Mouse (Mus musculus): ENCODE measurements around the gene Slc25a28. TPM values are rescaled to one million over a fixed set of nuclear protein-coding genes. Genes with fewer than 3 reads are reported as not detected.

The Slc25a28 gene
- polyA plus RNA-seq, 1 experiment from 2014 or later, result 9.6 TPM

- WGBS, result 33% methylated on average over 11 of the region's 11 CpGs
- ATAC-seq (ENCODE audit: low FRiP score, low TSS enrichment), result peak; percentile 53; the same call in 1 of the 2 replicates
These were observed 18.8 kb downstream of the Slc25a28 start for GRCm38 (mm10) chr19:43655735-43656492.

GRCm38 (mm10) chr19:43651241-43651785 is 23.4 kb downstream of the Slc25a28 start:
- 21% methylated on average over 8 of the region's 8 CpGs for WGBS
- ATAC-seq (ENCODE audit: low FRiP score, low TSS enrichment), result no peak
- no peak overlapping the region for H3K4me3 ChIP-seq (ENCODE audit: low read depth, low read length)
- H3K36me3 ChIP-seq (ENCODE audit: control insufficient read depth, insufficient read depth, low read length), result no peaks in the 10 kb centered on the region
- H3K4me1 ChIP-seq (replicated peaks; ENCODE audit: control insufficient read depth, insufficient read depth), result no peaks in the 10 kb centered on the region; the same call in 1 of the 2 replicates
- no peak for TF ChIP-seq CTCF (IDR thresholded peaks at IDR 0.05; ENCODE audit: low read depth)
- TF ChIP-seq EP300 (optimal IDR thresholded peaks at IDR 0.05), result no peak
- no peak overlapping the region for H3K9ac ChIP-seq (ENCODE audit: low read length)
- no peak overlapping the region for H3K4me2 ChIP-seq (replicated peaks; ENCODE audit: low read depth)
- DNase-seq (ENCODE audit: low spot score), result no peak
- H3K9me3 ChIP-seq (ENCODE audit: control insufficient read depth, low read length), result no peaks in the 10 kb centered on the region
- no peaks in the 10 kb centered on the region for H3K27me3 ChIP-seq (ENCODE audit: control insufficient read depth, insufficient read depth, low read length)
- H3K27ac ChIP-seq (replicated peaks), result peak overlapping the region; percentile 70

More at GRCm38 (mm10) chr19:43655735-43656492, 18.8 kb downstream of the Slc25a28 start:
- Histone ChIP-seq H3K4me1 (replicated peaks; ENCODE audit: control insufficient read depth, insufficient read depth) (no peaks in the 10 kb centered on the region), H3K9me3 (ENCODE audit: control insufficient read depth, low read length) (no peaks in the 10 kb centered on the region), H3K36me3 (ENCODE audit: control insufficient read depth, insufficient read depth, low read length) (no peaks in the 10 kb centered on the region), H3K9ac (ENCODE audit: low read length) (no peak overlapping the region), H3K4me3 (ENCODE audit: low read depth, low read length) (no peak overlapping the region), H3K27ac (replicated peaks) (no peak overlapping the region), H3K4me2 (replicated peaks; ENCODE audit: low read depth) (no peak overlapping the region), H3K27me3 (ENCODE audit: control insufficient read depth, insufficient read depth, low read length) (no peaks in the 10 kb centered on the region)
- DNase-seq (ENCODE audit: low spot score), result peak; percentile 78
- TF ChIP-seq CTCF (IDR thresholded peaks at IDR 0.05; ENCODE audit: low read depth), result peak; percentile 95
- no peak for TF ChIP-seq EP300 (optimal IDR thresholded peaks at IDR 0.05)

- Histone ChIP-seq H3K27ac (replicated peaks) (no peak overlapping the region), H3K9me3 (ENCODE audit: control insufficient read depth, low read length) (no peaks in the 10 kb centered on the region), H3K36me3 (ENCODE audit: control insufficient read depth, insufficient read depth, low read length) (no peaks in the 10 kb centered on the region), H3K4me3 (ENCODE audit: low read depth, low read length) (no peak overlapping the region), H3K9ac (ENCODE audit: low read length) (no peak overlapping the region), H3K27me3 (ENCODE audit: control insufficient read depth, insufficient read depth, low read length) (no peaks in the 10 kb centered on the region), H3K4me2 (replicated peaks; ENCODE audit: low read depth) (no peak overlapping the region), H3K4me1 (replicated peaks; ENCODE audit: control insufficient read depth, insufficient read depth) (no peaks in the 10 kb centered on the region; the same call in 1 of the 2 replicates)
- ATAC-seq (ENCODE audit: low FRiP score, low TSS enrichment) (no peak), DNase-seq (ENCODE audit: low spot score) (no peak)
- 82% methylated on average over 4 of the region's 4 CpGs for WGBS
- TF ChIP-seq CTCF (IDR thresholded peaks at IDR 0.05; ENCODE audit: low read depth) (no peak), EP300 (optimal IDR thresholded peaks at IDR 0.05) (no peak)
These were observed 26.3 kb downstream of the Slc25a28 start for GRCm38 (mm10) chr19:43648343-43648742.

- WGBS, result 60% methylated on average over 9 of the region's 9 CpGs
These were observed 27.4 kb downstream of the Slc25a28 start for GRCm38 (mm10) chr19:43647261-43647660.

GRCm38 (mm10) chr19:43646852-43647251 is 27.8 kb downstream of the Slc25a28 start:
- H3K27ac ChIP-seq (replicated peaks), result no peak overlapping the region
- H3K4me2 ChIP-seq (replicated peaks; ENCODE audit: low read depth), result no peak overlapping the region
- no peaks in the 10 kb centered on the region for H3K36me3 ChIP-seq (ENCODE audit: control insufficient read depth, insufficient read depth, low read length)
- no peak overlapping the region for H3K4me3 ChIP-seq (ENCODE audit: low read depth, low read length)
- TF ChIP-seq CTCF (IDR thresholded peaks at IDR 0.05; ENCODE audit: low read depth) (no peak), EP300 (optimal IDR thresholded peaks at IDR 0.05) (no peak)
- DNase-seq (ENCODE audit: low spot score) (no peak), ATAC-seq (ENCODE audit: low FRiP score, low TSS enrichment) (peak; percentile 57; the same call in 1 of the 2 replicates)
- WGBS, result 28% methylated on average over 7 of the region's 7 CpGs
- H3K9me3 ChIP-seq (ENCODE audit: control insufficient read depth, low read length), result no peaks in the 10 kb centered on the region
- H3K9ac ChIP-seq (ENCODE audit: low read length), result no peak overlapping the region
- no peaks in the 10 kb centered on the region; the same call in 1 of the 2 replicates for H3K4me1 ChIP-seq (replicated peaks; ENCODE audit: control insufficient read depth, insufficient read depth)
- H3K27me3 ChIP-seq (ENCODE audit: control insufficient read depth, insufficient read depth, low read length), result no peaks in the 10 kb centered on the region

More at GRCm38 (mm10) chr19:43647261-43647660, 27.4 kb downstream of the Slc25a28 start:
- H3K36me3 ChIP-seq (ENCODE audit: control insufficient read depth, insufficient read depth, low read length), result no peaks in the 10 kb centered on the region
- TF ChIP-seq EP300 (optimal IDR thresholded peaks at IDR 0.05) (no peak), CTCF (IDR thresholded peaks at IDR 0.05; ENCODE audit: low read depth) (no peak)
- H3K27me3 ChIP-seq (ENCODE audit: control insufficient read depth, insufficient read depth, low read length), result no peaks in the 10 kb centered on the region
- H3K9ac ChIP-seq (ENCODE audit: low read length), result no peak overlapping the region
- no peak overlapping the region for H3K4me2 ChIP-seq (replicated peaks; ENCODE audit: low read depth)
- H3K27ac ChIP-seq (replicated peaks), result no peak overlapping the region
- H3K4me3 ChIP-seq (ENCODE audit: low read depth, low read length), result no peak overlapping the region
- no peaks in the 10 kb centered on the region; the same call in 1 of the 2 replicates for H3K4me1 ChIP-seq (replicated peaks; ENCODE audit: control insufficient read depth, insufficient read depth)
- no peaks in the 10 kb centered on the region for H3K9me3 ChIP-seq (ENCODE audit: control insufficient read depth, low read length)
- no peak for DNase-seq (ENCODE audit: low spot score)
- ATAC-seq (ENCODE audit: low FRiP score, low TSS enrichment), result no peak

GRCm38 (mm10) chr19:43645508-43645907 is 29.2 kb downstream of the Slc25a28 start:
- TF ChIP-seq CTCF (IDR thresholded peaks at IDR 0.05; ENCODE audit: low read depth) (no peak), EP300 (optimal IDR thresholded peaks at IDR 0.05) (no peak)
- no peak overlapping the region for H3K27ac ChIP-seq (replicated peaks)
- 89% methylated on average over 9 of the region's 9 CpGs for WGBS

More at GRCm38 (mm10) chr19:43645508-43645907, 29.2 kb downstream of the Slc25a28 start:
- no peak for ATAC-seq (ENCODE audit: low FRiP score, low TSS enrichment)
- Histone ChIP-seq H3K9me3 (ENCODE audit: control insufficient read depth, low read length) (no peaks in the 10 kb centered on the region), H3K4me2 (replicated peaks; ENCODE audit: low read depth) (no peak overlapping the region), H3K27me3 (ENCODE audit: control insufficient read depth, insufficient read depth, low read length) (no peaks in the 10 kb centered on the region), H3K4me1 (replicated peaks; ENCODE audit: control insufficient read depth, insufficient read depth) (no peaks in the 10 kb centered on the region; the same call in 1 of the 2 replicates), H3K4me3 (ENCODE audit: low read depth, low read length) (no peak overlapping the region), H3K9ac (ENCODE audit: low read length) (no peak overlapping the region), H3K36me3 (ENCODE audit: control insufficient read depth, insufficient read depth, low read length) (no peaks in the 10 kb centered on the region)
- no peak for DNase-seq (ENCODE audit: low spot score)

Data from stomach, postnatal 0 days (tissue).